31 mouse cellular contexts compared by ENCODE assay signal in the genomic region with DNA sequence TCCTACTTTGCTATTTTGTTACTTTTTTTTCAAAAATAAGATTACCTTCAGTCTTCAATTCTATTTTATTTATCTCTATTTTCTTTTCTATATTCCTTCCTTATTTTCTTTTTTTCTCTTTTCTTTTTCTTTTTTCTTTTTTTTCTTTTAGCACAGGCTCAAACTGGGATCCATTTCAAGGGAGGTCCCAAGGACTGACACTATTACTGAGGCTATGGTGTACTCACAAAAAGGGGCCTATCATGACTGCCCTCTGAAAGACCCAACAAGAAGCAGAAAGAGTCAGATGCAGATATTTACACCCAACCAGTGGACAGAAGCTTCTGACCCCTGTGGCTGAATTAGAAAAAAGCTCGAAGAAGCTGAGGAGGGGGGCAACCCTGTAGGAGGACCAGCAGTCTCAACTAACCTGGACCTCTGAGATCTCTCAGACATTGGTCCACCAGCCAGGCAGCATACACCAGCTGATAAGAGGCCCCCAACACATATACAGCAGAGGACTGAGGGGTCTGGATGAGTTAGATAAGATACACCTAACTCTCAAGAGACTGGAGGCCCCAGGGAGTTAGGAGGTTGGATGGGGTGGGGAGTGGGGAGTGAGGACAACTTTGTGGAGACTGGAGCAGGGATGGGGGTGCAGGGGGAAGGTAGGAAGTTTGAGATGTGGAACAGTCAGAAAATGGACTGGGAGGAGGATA.
DNase-seq lines count a peak whose midpoint lies in the region; ATAC-seq and TF ChIP-seq lines count a peak whose summit lies in the region.
"Had no signal": no experiment of that assay in that cellular context is flagged by ENCODE, and none has a peak within 500 bp of the region (broad histone marks: within the 10 kb centered on the region; RNA-seq: fewer than 3 reads in every experiment).

No protein-coding gene starts in this region.

- no peak overlapping the region for H3K9ac ChIP-seq in forebrain, embryonic 11.5 days (ENCODE audit: low read length)
- no peak overlapping the region for H3K9ac ChIP-seq in forebrain, embryonic 14.5 days (ENCODE audit: low read length)
- H3K9ac ChIP-seq in stomach, embryonic 14.5 days (replicated peaks; ENCODE audit: low read depth, low read length): no peak overlapping the region
- H3K9ac ChIP-seq in stomach, postnatal 0 days (ENCODE audit: low read length): no peak overlapping the region
- H3K9ac ChIP-seq in liver, embryonic 16.5 days (ENCODE audit: low read depth, low read length): no peak overlapping the region
- no peak overlapping the region for H3K9ac ChIP-seq in hindbrain, embryonic 11.5 days (ENCODE audit: low read depth, low read length)
- H3K9ac ChIP-seq: embryonic facial prominence, embryonic 15.5 days; forebrain, embryonic 13.5 days; hindbrain, embryonic 15.5 days; neural tube, embryonic 12.5 days had no signal

- no peaks in the 10 kb centered on the region for H3K9me3 ChIP-seq in forebrain, embryonic 11.5 days (ENCODE audit: control insufficient read depth, low read length)
- H3K9me3 ChIP-seq in forebrain, embryonic 14.5 days (replicated peaks; ENCODE audit: control insufficient read depth, low read length): no peaks in the 10 kb centered on the region
- no peaks in the 10 kb centered on the region for H3K9me3 ChIP-seq in stomach, embryonic 14.5 days (ENCODE audit: control insufficient read depth, low read depth, low read length)
- no peaks in the 10 kb centered on the region for H3K9me3 ChIP-seq in stomach, postnatal 0 days (ENCODE audit: control insufficient read depth, low read length)
- H3K9me3 ChIP-seq in liver, embryonic 16.5 days (replicated peaks; ENCODE audit: control insufficient read depth, low read length): no peaks in the 10 kb centered on the region
- no peaks in the 10 kb centered on the region for H3K9me3 ChIP-seq in hindbrain, embryonic 11.5 days (ENCODE audit: control insufficient read depth, low read length)
- H3K9me3 ChIP-seq: embryonic facial prominence, embryonic 10.5 days; embryonic facial prominence, embryonic 15.5 days; forebrain, embryonic 13.5 days; hindbrain, embryonic 15.5 days; neural tube, embryonic 12.5 days had no signal

- H3K27me3 ChIP-seq in forebrain, embryonic 11.5 days (ENCODE audit: control insufficient read depth, insufficient read depth, low read length): no peaks in the 10 kb centered on the region
- no peaks in the 10 kb centered on the region for H3K27me3 ChIP-seq in forebrain, embryonic 14.5 days (replicated peaks; ENCODE audit: control insufficient read depth, insufficient read depth, low read length)
- H3K27me3 ChIP-seq in stomach, embryonic 14.5 days (ENCODE audit: control insufficient read depth, insufficient read depth, low read length): no peaks in the 10 kb centered on the region
- H3K27me3 ChIP-seq in stomach, postnatal 0 days (ENCODE audit: control insufficient read depth, insufficient read depth, low read length): no peaks in the 10 kb centered on the region
- no peaks in the 10 kb centered on the region for H3K27me3 ChIP-seq in liver, embryonic 16.5 days (ENCODE audit: control insufficient read depth, insufficient read depth, low read depth, low read length)
- no peaks in the 10 kb centered on the region for H3K27me3 ChIP-seq in hindbrain, embryonic 11.5 days (ENCODE audit: control insufficient read depth, insufficient read depth, low read length)
- H3K27me3 ChIP-seq: CH12.LX; embryonic facial prominence, embryonic 15.5 days; forebrain, embryonic 13.5 days; hindbrain, embryonic 15.5 days; neural tube, embryonic 12.5 days had no signal

- no peak for TF ChIP-seq EP300 in stomach, postnatal 0 days (optimal IDR thresholded peaks at IDR 0.05)

- no peaks in the 10 kb centered on the region for H3K4me1 ChIP-seq in forebrain, embryonic 11.5 days (replicated peaks; ENCODE audit: control insufficient read depth, insufficient read depth, low read length)
- no peaks in the 10 kb centered on the region for H3K4me1 ChIP-seq in forebrain, embryonic 14.5 days (ENCODE audit: control insufficient read depth, insufficient read depth, low read length)
- no peaks in the 10 kb centered on the region for H3K4me1 ChIP-seq in stomach, embryonic 14.5 days (ENCODE audit: control insufficient read depth, insufficient read depth, low read length)
- H3K4me1 ChIP-seq in stomach, postnatal 0 days (replicated peaks; ENCODE audit: control insufficient read depth, insufficient read depth): no peaks in the 10 kb centered on the region
- H3K4me1 ChIP-seq in liver, embryonic 16.5 days (ENCODE audit: control insufficient read depth, low read depth, low read length): no peaks in the 10 kb centered on the region
- H3K4me1 ChIP-seq in hindbrain, embryonic 11.5 days (replicated peaks; ENCODE audit: control insufficient read depth, insufficient read depth, low read length): no peaks in the 10 kb centered on the region
- H3K4me1 ChIP-seq: embryonic facial prominence, embryonic 10.5 days; embryonic facial prominence, embryonic 15.5 days; forebrain, embryonic 13.5 days; hindbrain, embryonic 15.5 days; neural tube, embryonic 12.5 days had no signal

- no peak overlapping the region for H3K4me3 ChIP-seq in forebrain, embryonic 11.5 days (ENCODE audit: low read depth, low read length)
- H3K4me3 ChIP-seq in forebrain, embryonic 14.5 days (ENCODE audit: low read depth, low read length): no peak overlapping the region
- H3K4me3 ChIP-seq in stomach, embryonic 14.5 days (ENCODE audit: low read depth, low read length): no peak overlapping the region
- no peak overlapping the region for H3K4me3 ChIP-seq in stomach, postnatal 0 days (ENCODE audit: low read depth, low read length)
- H3K4me3 ChIP-seq in liver, embryonic 16.5 days (ENCODE audit: low read depth, low read length): no peak overlapping the region
- H3K4me3 ChIP-seq in hindbrain, embryonic 11.5 days (ENCODE audit: low read depth, low read length): no peak overlapping the region
- H3K4me3 ChIP-seq in gastrocnemius, adult 2 months: no peak overlapping the region
- H3K4me3 ChIP-seq: embryonic facial prominence, embryonic 10.5 days; embryonic facial prominence, embryonic 15.5 days; forebrain, embryonic 13.5 days; hindbrain, embryonic 15.5 days; neural tube, embryonic 12.5 days had no signal

- H3K27ac ChIP-seq in forebrain, embryonic 11.5 days (ENCODE audit: low read depth, low read length): no peak overlapping the region
- no peak overlapping the region for H3K27ac ChIP-seq in forebrain, embryonic 14.5 days (ENCODE audit: low read depth, low read length)
- H3K27ac ChIP-seq in stomach, embryonic 14.5 days (ENCODE audit: low read length): no peak overlapping the region
- no peak overlapping the region for H3K27ac ChIP-seq in stomach, postnatal 0 days (replicated peaks)
- no peak overlapping the region for H3K27ac ChIP-seq in liver, embryonic 16.5 days (ENCODE audit: low read length)
- H3K27ac ChIP-seq in hindbrain, embryonic 11.5 days (ENCODE audit: low read depth, low read length): no peak overlapping the region
- no peak overlapping the region for H3K27ac ChIP-seq in gastrocnemius, adult 2 months
- H3K27ac ChIP-seq: embryonic facial prominence, embryonic 10.5 days; embryonic facial prominence, embryonic 15.5 days; forebrain, embryonic 13.5 days; hindbrain, embryonic 15.5 days; neural tube, embryonic 12.5 days had no signal

- H3K4me2 ChIP-seq in forebrain, embryonic 11.5 days (ENCODE audit: low read depth, low read length, severe bottlenecking): no peak overlapping the region
- H3K4me2 ChIP-seq in forebrain, embryonic 14.5 days (ENCODE audit: low read length): no peak overlapping the region
- H3K4me2 ChIP-seq in stomach, embryonic 14.5 days (replicated peaks; ENCODE audit: low read depth, low read length): no peak overlapping the region
- H3K4me2 ChIP-seq in stomach, postnatal 0 days (replicated peaks; ENCODE audit: low read depth): no peak overlapping the region
- peak overlapping the region; percentile 14; the same call in 1 of the 2 replicates for H3K4me2 ChIP-seq in liver, embryonic 16.5 days (ENCODE audit: low read depth, low read length)
- H3K4me2 ChIP-seq in hindbrain, embryonic 11.5 days (replicated peaks; ENCODE audit: low read depth, low read length): no peak overlapping the region
- H3K4me2 ChIP-seq: embryonic facial prominence, embryonic 15.5 days; forebrain, embryonic 13.5 days; hindbrain, embryonic 15.5 days; midbrain, embryonic 11.5 days; neural tube, embryonic 12.5 days had no signal

- intact Hi-C loops in gastrocnemius, adult 2 months (cut with DNase I): no loop called here

- 64% methylated on average over 1 of the region's 1 CpGs for WGBS in forebrain, embryonic 11.5 days
- WGBS in forebrain, embryonic 14.5 days: 52% methylated on average over 1 of the region's 1 CpGs
- 52% methylated on average over 1 of the region's 1 CpGs for WGBS in stomach, embryonic 14.5 days
- 45% methylated on average over 1 of the region's 1 CpGs for WGBS in stomach, postnatal 0 days
- 8% methylated on average over 1 of the region's 1 CpGs for WGBS in liver, embryonic 16.5 days (ENCODE audit: insufficient replicate concordance)
- 68% methylated on average over 1 of the region's 1 CpGs for WGBS in hindbrain, embryonic 11.5 days

- 0 out of 2 replicates have a peak, but pooled peaks have one; percentile 53 for ATAC-seq in forebrain, embryonic 11.5 days (replicated peaks; ENCODE audit: low FRiP score)
- no peak for ATAC-seq in forebrain, embryonic 14.5 days
- ATAC-seq in stomach, embryonic 14.5 days (ENCODE audit: insufficient number of reproducible peaks, insufficient read depth, low FRiP score, low read depth): peak; percentile 71; the same call in 1 of the 2 replicates
- ATAC-seq in stomach, postnatal 0 days (ENCODE audit: low FRiP score, low TSS enrichment): no peak
- peak; percentile 100 for ATAC-seq in liver, embryonic 16.5 days (ENCODE audit: low read depth)
- ATAC-seq in hindbrain, embryonic 11.5 days (ENCODE audit: low FRiP score): no peak
- ATAC-seq: activated CD4-positive, CD25-positive, alpha-beta regulatory T cell, adult 4 months; forebrain, embryonic 13.5 days; midbrain, embryonic 16.5 days had no signal

- DNase-seq in forebrain, embryonic 11.5 days (ENCODE audit: low spot score): no peak
- no peak for DNase-seq in forebrain, embryonic 14.5 days (ENCODE audit: low spot score)
- DNase-seq in stomach, postnatal 0 days (ENCODE audit: low spot score): no peak
- no peak for DNase-seq in hindbrain, embryonic 11.5 days (ENCODE audit: low spot score)
- DNase-seq in gastrocnemius, adult 2 months: no peak
- no peak for DNase-seq in natural killer cell, adult 2 months (ENCODE audit: low spot score in 2 of 2)
- DNase-seq: adrenal gland, adult 2 months; adrenal gland, postnatal 36 days; cerebellum, adult 8-10 months; cerebellum, postnatal 25 days; gastrocnemius, postnatal 36 days; heart, adult 18-20 months; heart, postnatal 4 days; kidney, adult 8-10 months; kidney, postnatal 14 days; layer of hippocampus, adult 9-11 months; lung, postnatal 36 days; right cerebral cortex, adult 18-20 months; right cerebral cortex, postnatal 4 days; thymus, postnatal 14 days had no signal

- no peak for TF ChIP-seq CTCF in stomach, postnatal 0 days (IDR thresholded peaks at IDR 0.05; ENCODE audit: low read depth)
- TF ChIP-seq CTCF in gastrocnemius, adult 2 months (IDR thresholded peaks at IDR 0.05): no peak

- no peaks in the 10 kb centered on the region for H3K36me3 ChIP-seq in forebrain, embryonic 11.5 days (ENCODE audit: control insufficient read depth, insufficient read depth, low read length)
- H3K36me3 ChIP-seq in forebrain, embryonic 14.5 days (ENCODE audit: control insufficient read depth, insufficient read depth, low read length): no peaks in the 10 kb centered on the region
- no peaks in the 10 kb centered on the region for H3K36me3 ChIP-seq in stomach, embryonic 14.5 days (ENCODE audit: control insufficient read depth, insufficient read depth, low read length)
- no peaks in the 10 kb centered on the region for H3K36me3 ChIP-seq in stomach, postnatal 0 days (ENCODE audit: control insufficient read depth, insufficient read depth, low read length)
- H3K36me3 ChIP-seq in liver, embryonic 16.5 days (ENCODE audit: control insufficient read depth, insufficient read depth): no peaks in the 10 kb centered on the region
- H3K36me3 ChIP-seq in hindbrain, embryonic 11.5 days (ENCODE audit: control insufficient read depth, insufficient read depth, low read length): no peaks in the 10 kb centered on the region
- H3K36me3 ChIP-seq: embryonic facial prominence, embryonic 10.5 days; embryonic facial prominence, embryonic 15.5 days; hindbrain, embryonic 15.5 days; neural tube, embryonic 12.5 days had no signal

Comparison
In these comparisons a context has a peak if more than half of its experiments do, and no peak if none do; other contexts are left out.
1. ATAC-seq: peak in forebrain, embryonic 11.5 days (single experiment), stomach, embryonic 14.5 days (single experiment) and liver, embryonic 16.5 days (single experiment); none in forebrain, embryonic 14.5 days (single experiment), stomach, postnatal 0 days (single experiment) and hindbrain, embryonic 11.5 days (single experiment).